Mouse (Mus musculus) central nervous system, embryonic 14 days (tissue): ENCODE results near the gene Ulbp1. TPM values are rescaled to one million over a fixed set of nuclear protein-coding genes. Genes with fewer than 3 reads are reported as not detected.

Experiments
- polyA plus RNA-seq: library from polyadenylated mRNA; depleted of rRNA; stranded (reverse); fragments of >200 nt; gene quantifications from 2 replicates; pipeline ENCODE4 v1.2.3, GENCODE M21; 2012; rRNA removed

The Ulbp1 gene
- polyA plus RNA-seq: 1.9 and 2.7 TPM in 2 replicates

DNA sequence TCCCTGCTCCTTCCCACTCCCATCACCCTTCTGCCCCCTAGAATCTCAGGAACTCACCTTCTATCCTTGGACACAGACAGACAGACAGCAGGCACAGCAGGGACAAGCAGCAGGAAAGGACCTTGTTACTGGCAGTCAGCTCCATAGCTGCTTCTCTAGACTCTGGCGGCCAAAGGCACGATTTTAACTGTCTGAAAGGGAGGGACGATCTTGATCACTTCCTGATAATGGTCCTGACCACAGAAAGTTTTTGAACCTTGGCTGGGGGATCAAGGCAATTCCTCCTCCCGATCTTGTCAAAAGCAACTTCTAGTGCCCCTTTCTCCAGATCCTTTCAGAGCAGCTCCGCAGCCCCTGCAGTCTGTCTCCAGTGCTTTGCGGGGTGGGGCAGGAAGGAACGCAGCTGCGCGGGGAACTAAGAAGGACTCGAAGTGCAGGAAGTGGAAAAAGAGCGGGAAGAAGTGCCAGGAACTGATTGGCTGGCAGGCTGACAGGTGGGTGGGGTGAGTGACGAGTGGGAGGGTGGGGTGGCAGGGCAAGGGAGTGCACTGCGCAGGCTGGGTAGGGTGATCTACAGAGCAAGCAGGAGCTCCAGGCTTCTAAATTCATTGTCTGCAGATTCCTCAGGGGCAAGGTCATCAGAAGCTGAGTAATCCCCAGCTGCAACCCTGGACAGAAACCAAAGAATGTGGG, at the start of gene Ulbp1:
TSS of gene Ulbp1 (minus strand) at position 442 of the 693 bp plus-strand sequence.

Other genes starting within 250 kb of the Ulbp1 start
- 38.4 and 44.6 TPM in 2 replicates for gene Lrp11, start 116.2 kb upstream of the Ulbp1 start, polyA plus RNA-seq
- gene Nup43, start 193.9 kb upstream of the Ulbp1 start, polyA plus RNA-seq: 30.0 and 35.6 TPM in 2 replicates
- gene Pcmt1, start 207.5 kb upstream of the Ulbp1 start, polyA plus RNA-seq: 85.0 and 88.7 TPM in 2 replicates
- gene Lats1, start 207.6 kb upstream of the Ulbp1 start, polyA plus RNA-seq: 24.2 and 24.5 TPM in 2 replicates